Mouse (Mus musculus) myocyte (in vitro differentiated cells): Measurements from ENCODE around the gene T2.

Source experiments
- MYOG ChIP-seq, 3 experiments: IDR thresholded peaks; one replicate each; pipeline ENCODE4 v1.6.1; 2011; ENCODE audit warnings: control low read depth in 2 of 3, low read depth in 2 of 3, mild to moderate bottlenecking in 2 of 3; ENCODE audit not compliant: insufficient read length in 2 of 3, control insufficient read depth in 1 of 3, insufficient read depth in 1 of 3
- POLR2A ChIP-seq: IDR thresholded peaks from one replicate; pipeline ENCODE4 v1.6.1; 2011; ENCODE audit warnings: low read depth, mild to moderate bottlenecking, control low read depth, moderate library complexity; ENCODE audit not compliant: insufficient read length

GRCm38 (mm10) chr17:8348941-8349340 is 6.9 kb upstream of the T2 start:
- no peak for TF ChIP-seq POLR2A
- no peak for TF ChIP-seq MYOG (IDR thresholded peaks at IDR 0.05; ENCODE audit: control insufficient read depth in 1 of 3, insufficient read depth in 1 of 3, insufficient read length in 2 of 3, low read depth in 2 of 3)
